Mouse (Mus musculus): ENCODE data around the gene Med27.

DNA sequence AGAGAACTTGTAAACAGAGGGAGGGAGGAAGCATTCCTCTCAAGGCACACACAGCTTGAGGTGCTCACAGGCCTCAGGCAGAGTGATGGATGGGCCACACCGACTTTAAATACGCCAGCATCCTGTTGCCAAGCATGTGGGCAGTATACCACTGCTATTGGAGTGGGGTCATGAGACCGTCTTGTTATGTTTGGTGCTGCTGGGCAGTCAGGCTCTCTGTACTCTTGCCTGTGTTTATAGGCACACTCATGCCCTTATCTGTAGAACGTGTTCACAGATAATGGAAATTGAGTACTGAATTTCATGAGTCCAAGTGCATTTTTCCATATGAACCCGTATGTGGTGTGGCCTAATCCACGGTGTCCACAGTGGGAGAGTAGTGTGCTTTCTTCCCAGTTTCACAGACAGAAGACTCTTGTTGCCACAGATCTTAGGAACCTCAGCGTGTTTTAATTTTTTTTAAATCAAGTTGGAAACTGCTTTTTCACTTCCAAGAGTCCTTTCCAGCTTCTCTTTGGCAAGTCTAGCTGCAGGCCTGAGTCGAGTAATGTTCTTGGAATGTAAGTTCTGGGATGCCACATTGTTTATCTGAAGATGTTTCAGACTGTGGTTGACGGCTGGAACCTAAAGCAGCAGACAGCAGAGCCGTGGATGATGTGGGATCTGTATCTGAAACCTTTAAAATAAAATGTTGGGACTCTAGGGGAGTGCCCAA is 75.7 kb downstream of the Med27 start:
- TF ChIP-seq POLR2A (IDR thresholded peaks at IDR 0.05; ENCODE audit: low read depth, low read length) (no peak), CTCF (IDR thresholded peaks at IDR 0.05; ENCODE audit: borderline replicate concordance, insufficient read depth, low read length) (no peak)

Measured in embryonic fibroblast, embryonic 13.5 days (primary cell).